Mouse (Mus musculus) midbrain, embryonic 10.5 days (tissue): ENCODE results near the gene Scnn1a. TPM values are rescaled to one million over a fixed set of nuclear protein-coding genes. Genes with fewer than 3 reads are reported as not detected.
"Not testable (repeated sequence)": the region's sequence is repeated elsewhere in the genome, so short reads cannot be mapped to it uniquely, and the experiment has no call there.

Source experiments
- DNase-seq: peaks from one replicate; pipeline ENCODE4 v3.0.0-alpha.2; 2017; ENCODE audit warnings: low spot score
- H3K27ac ChIP-seq: fragments of 300-500 bp; sonication (generic); replicated peaks from 2 replicates; pipeline ENCODE4 v1.5.1; 2016; ENCODE audit warnings: mild to moderate bottlenecking
- H3K27me3 ChIP-seq: fragments of 300-500 bp; sonication (generic); 2 replicates; pipeline ENCODE4 v1.6.1; 2016; ENCODE audit warnings: low read depth, mild to moderate bottlenecking; ENCODE audit not compliant: poor library complexity, severe bottlenecking
- H3K36me3 ChIP-seq: fragments of 300-500 bp; sonication (generic); 2 replicates; pipeline ENCODE4 v1.6.1; 2016; ENCODE audit warnings: mild to moderate bottlenecking, moderate library complexity
- H3K4me1 ChIP-seq: fragments of 300-500 bp; sonication (generic); 2 replicates; pipeline ENCODE4 v1.6.1; 2016
- H3K4me3 ChIP-seq: fragments of 300-500 bp; sonication (generic); 2 replicates; pipeline ENCODE4 v1.5.1; 2016; ENCODE audit warnings: mild to moderate bottlenecking, moderate library complexity
- H3K9me3 ChIP-seq: fragments of 300-500 bp; sonication (generic); replicated peaks from 2 replicates; pipeline ENCODE4 v1.6.1; 2016; ENCODE audit warnings: mild to moderate bottlenecking
- WGBS: fragments of 180-500 bp; shearing (Covaris S2); methylation state at CpG from one replicate; pipeline ENCODE4 v1.1.7; 2016; 5-methylcytosine and 5-hydroxymethylcytosine counted together
- polyA plus RNA-seq: library from polyadenylated mRNA; unstranded; fragments of >200 nt; fragmentation: Nextera tagmentation; extraction: Ambion mirVana; gene quantifications from 2 replicates; pipeline ENCODE4 v1.2.1, GENCODE M21; 2016

The Scnn1a gene
- 0.25 and 0.48 TPM in 2 replicates for polyA plus RNA-seq

GRCm38 (mm10) chr6:125320323-125320722 lies at the start of gene Scnn1a:
Gene Scnn1a, plus strand, starts transcription at chr6:125320659.
- Histone ChIP-seq H3K4me1 (peaks cover 20% of the 10 kb centered on the region), H3K4me3 (peak within 1 kb of the TSS; percentile 4; the same call in 1 of the 2 replicates), H3K27ac (no peak within 1 kb of the TSS), H3K9me3 (no peaks in the 10 kb centered on the region), H3K27me3 (peaks cover 76% of the 10 kb centered on the region), H3K36me3 (no peaks in the 10 kb centered on the region)
- 70% methylated on average over 1 of the region's 1 CpGs for WGBS
- DNase-seq, result no peak

GRCm38 (mm10) chr6:125271455-125272227 lies 48.8 kb upstream of the Scnn1a start:
- no peaks in the 10 kb centered on the region for H3K9me3 ChIP-seq
- peak overlapping the region; percentile 32 for H3K4me3 ChIP-seq
- H3K4me1 ChIP-seq, result peaks cover 8% of the 10 kb centered on the region
- H3K27me3 ChIP-seq, result peaks cover 24% of the 10 kb centered on the region
- 20% methylated on average over 17 of the region's 17 CpGs for WGBS
- peak overlapping the region; percentile 74 for H3K27ac ChIP-seq
- H3K36me3 ChIP-seq, result no peaks in the 10 kb centered on the region
- peak; percentile 83 for DNase-seq

- DNase-seq, result no peak
- no peak overlapping the region for H3K27ac ChIP-seq
- WGBS, result 81% methylated on average over 10 of the region's 10 CpGs
- H3K36me3 ChIP-seq, result no peaks in the 10 kb centered on the region
- H3K4me3 ChIP-seq, result no peak overlapping the region
- H3K4me1 ChIP-seq, result peaks cover 8% of the 10 kb centered on the region
- peaks cover 24% of the 10 kb centered on the region for H3K27me3 ChIP-seq
- no peaks in the 10 kb centered on the region for H3K9me3 ChIP-seq
Observed at GRCm38 (mm10) chr6:125272228-125272785, 48.2 kb upstream of the Scnn1a start.

GRCm38 (mm10) chr6:125274841-125275563 lies 45.5 kb upstream of the Scnn1a start:
- H3K27ac ChIP-seq, result no peak overlapping the region
- peaks cover 24% of the 10 kb centered on the region for H3K27me3 ChIP-seq
- H3K4me3 ChIP-seq, result no peak overlapping the region
- DNase-seq, result peak; percentile 22
- WGBS, result 60% methylated on average over 15 of the region's 15 CpGs
- H3K9me3 ChIP-seq, result no peaks in the 10 kb centered on the region
- H3K4me1 ChIP-seq, result peaks cover 8% of the 10 kb centered on the region
- H3K36me3 ChIP-seq, result no peaks in the 10 kb centered on the region

- no peak for DNase-seq
- Histone ChIP-seq H3K9me3 (no peaks in the 10 kb centered on the region; the same call in 1 of the 2 replicates), H3K27ac (no peak overlapping the region), H3K4me3 (no peak overlapping the region), H3K36me3 (no peaks in the 10 kb centered on the region), H3K4me1 (no peaks in the 10 kb centered on the region), H3K27me3 (no peaks in the 10 kb centered on the region)
- WGBS, result 73% methylated on average over 8 of the region's 8 CpGs
Observed at GRCm38 (mm10) chr6:125279729-125280128, 40.7 kb upstream of the Scnn1a start.

- not testable (repeated sequence) for H3K9me3 ChIP-seq, H3K4me3 ChIP-seq, DNase-seq, H3K36me3 ChIP-seq, H3K27me3 ChIP-seq, H3K4me1 ChIP-seq, H3K27ac ChIP-seq
- 93% methylated on average over 13 of the region's 13 CpGs for WGBS
Observed at GRCm38 (mm10) chr6:125282721-125283120, 37.7 kb upstream of the Scnn1a start.

- H3K36me3 ChIP-seq, result no peaks in the 10 kb centered on the region
- no peak overlapping the region for H3K4me3 ChIP-seq
- H3K9me3 ChIP-seq, result peaks cover 3% of the 10 kb centered on the region; the same call in 1 of the 2 replicates
- WGBS, result 73% methylated on average over 8 of the region's 8 CpGs
- H3K27me3 ChIP-seq, result no peaks in the 10 kb centered on the region
- H3K27ac ChIP-seq, result no peak overlapping the region
- no peak for DNase-seq
- no peaks in the 10 kb centered on the region for H3K4me1 ChIP-seq
Observed at GRCm38 (mm10) chr6:125284250-125284649, 36.2 kb upstream of the Scnn1a start.

- H3K4me1 ChIP-seq, result no peaks in the 10 kb centered on the region
- no peak overlapping the region for H3K4me3 ChIP-seq
- DNase-seq, result no peak
- H3K9me3 ChIP-seq, result peaks cover 3% of the 10 kb centered on the region; the same call in 1 of the 2 replicates
- 93% methylated on average over 7 of the region's 7 CpGs for WGBS
- no peaks in the 10 kb centered on the region for H3K27me3 ChIP-seq
- no peaks in the 10 kb centered on the region for H3K36me3 ChIP-seq
- H3K27ac ChIP-seq, result no peak overlapping the region
Observed at GRCm38 (mm10) chr6:125284751-125285150, 35.7 kb upstream of the Scnn1a start.

GRCm38 (mm10) chr6:125285890-125286289 lies 34.6 kb upstream of the Scnn1a start, which contains the start of gene Tuba3a:
Gene Tuba3a, minus strand, starts transcription at chr6:125286042.
- DNase-seq, result no peak
- Histone ChIP-seq H3K27ac (no peak within 1 kb of the TSS), H3K4me1 (no peaks in the 10 kb centered on the region), H3K9me3 (peaks cover 3% of the 10 kb centered on the region; the same call in 1 of the 2 replicates), H3K36me3 (no peaks in the 10 kb centered on the region), H3K27me3 (no peaks in the 10 kb centered on the region), H3K4me3 (no peak within 1 kb of the TSS)
- WGBS, result 93% methylated on average over 22 of the region's 22 CpGs

- WGBS, result 95% methylated on average over 4 of the region's 4 CpGs
- Histone ChIP-seq H3K27ac (no peak overlapping the region), H3K9me3 (peaks cover 3% of the 10 kb centered on the region; the same call in 1 of the 2 replicates), H3K4me3 (no peak overlapping the region), H3K4me1 (no peaks in the 10 kb centered on the region), H3K27me3 (no peaks in the 10 kb centered on the region), H3K36me3 (no peaks in the 10 kb centered on the region)
- no peak for DNase-seq
Observed at GRCm38 (mm10) chr6:125286944-125287343, 33.5 kb upstream of the Scnn1a start.

GRCm38 (mm10) chr6:125288730-125289129 lies 31.7 kb upstream of the Scnn1a start:
- no peaks in the 10 kb centered on the region for H3K27me3 ChIP-seq
- peaks cover 3% of the 10 kb centered on the region; the same call in 1 of the 2 replicates for H3K9me3 ChIP-seq
- 84% methylated on average over 5 of the region's 5 CpGs for WGBS
- H3K4me1 ChIP-seq, result no peaks in the 10 kb centered on the region
- H3K36me3 ChIP-seq, result no peaks in the 10 kb centered on the region
- no peak for DNase-seq
- H3K27ac ChIP-seq, result no peak overlapping the region
- H3K4me3 ChIP-seq, result no peak overlapping the region

GRCm38 (mm10) chr6:125291329-125291728 lies 29.1 kb upstream of the Scnn1a start:
- H3K4me3 ChIP-seq, result no peak overlapping the region
- H3K36me3 ChIP-seq, result no peaks in the 10 kb centered on the region
- no peak for DNase-seq
- no peaks in the 10 kb centered on the region for H3K27me3 ChIP-seq
- 81% methylated on average over 4 of the region's 4 CpGs for WGBS
- H3K4me1 ChIP-seq, result no peaks in the 10 kb centered on the region
- no peaks in the 10 kb centered on the region for H3K9me3 ChIP-seq
- H3K27ac ChIP-seq, result no peak overlapping the region
